Mouse (Mus musculus): Measurements from ENCODE around the gene Smarca2.

DNA sequence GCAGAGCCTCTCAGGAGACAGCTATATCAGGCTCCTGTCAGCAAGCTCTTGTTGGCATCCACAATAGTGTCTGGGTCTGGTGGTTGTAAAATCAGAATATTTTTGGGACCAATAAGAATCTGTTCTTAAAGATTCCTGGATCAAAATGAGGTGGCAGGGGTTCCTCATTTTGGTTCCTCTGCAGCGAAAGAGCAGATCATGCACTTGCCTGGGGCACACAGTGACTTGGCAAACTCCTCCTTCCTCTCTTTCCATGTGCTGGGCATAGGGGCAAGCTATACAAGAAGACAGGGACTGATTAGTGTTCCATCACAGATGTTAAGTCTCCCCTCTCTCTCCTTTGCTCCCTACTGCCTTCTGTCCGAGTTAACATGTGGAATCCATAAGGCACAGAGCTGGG is 40.0 kb upstream of the Smarca2 start:
- TF ChIP-seq CTCF (IDR thresholded peaks at IDR 0.05; ENCODE audit: low read depth), result no peak
- TF ChIP-seq EP300 (IDR thresholded peaks at IDR 0.05; ENCODE audit: low read depth), result no peak
